15 mouse cellular contexts compared by ENCODE assay signal in the genomic region with DNA sequence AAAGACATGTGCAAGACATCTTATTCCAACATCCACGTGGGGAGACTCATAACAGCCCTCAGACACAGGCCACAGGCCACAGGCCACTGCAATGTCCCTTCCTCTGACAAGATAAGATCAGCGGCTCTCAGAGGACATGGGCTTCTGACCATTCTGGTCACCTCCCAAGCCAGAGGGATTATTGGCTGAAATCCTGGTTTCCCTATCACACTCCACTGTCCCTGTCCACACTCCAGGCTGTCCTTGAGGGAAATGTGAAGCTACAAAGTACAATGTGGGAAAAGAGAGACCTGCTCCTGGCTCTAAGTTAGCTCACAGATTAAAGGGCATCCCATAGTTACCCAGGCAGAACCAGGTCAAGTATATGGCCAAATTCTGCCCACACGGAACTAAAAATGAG.
DNase-seq lines count a peak whose midpoint lies in the region; ATAC-seq lines count a peak whose summit lies in the region.
"Had no signal": no experiment of that assay in that cellular context is flagged by ENCODE, and none has a peak within 500 bp of the region (broad histone marks: within the 10 kb centered on the region; RNA-seq: fewer than 3 reads in every experiment).

No protein-coding gene starts in this region.

- H3K9ac ChIP-seq in hindbrain, embryonic 15.5 days, result no peak overlapping the region
- no peak overlapping the region for H3K9ac ChIP-seq in hindbrain, embryonic 14.5 days
- H3K9ac ChIP-seq: stomach, embryonic 15.5 days had no signal

- H3K27me3 ChIP-seq in hindbrain, embryonic 15.5 days, result no peaks in the 10 kb centered on the region
- H3K27me3 ChIP-seq in hindbrain, embryonic 14.5 days (ENCODE audit: control insufficient read depth, insufficient read depth, low read length), result no peaks in the 10 kb centered on the region
- H3K27me3 ChIP-seq: stomach, embryonic 15.5 days had no signal

- no peak for ATAC-seq in hindbrain, embryonic 15.5 days (ENCODE audit: low FRiP score, low read depth)
- ATAC-seq in hindbrain, embryonic 14.5 days (ENCODE audit: low FRiP score), result no peak

- no peaks in the 10 kb centered on the region for H3K9me3 ChIP-seq in hindbrain, embryonic 15.5 days
- H3K9me3 ChIP-seq in hindbrain, embryonic 14.5 days (ENCODE audit: control insufficient read depth, low read length), result no peaks in the 10 kb centered on the region
- H3K9me3 ChIP-seq: stomach, embryonic 15.5 days had no signal

- no peak for DNase-seq in hindbrain, embryonic 14.5 days (ENCODE audit: low spot score)
- DNase-seq in MN1 (ENCODE audit: low spot score), result peak; percentile 16
- peak; percentile 45 for DNase-seq in brain, adult 2 months (ENCODE audit: low read depth, low spot score)
- peak; percentile 65 to 71 for DNase-seq in heart, postnatal 10 days
- no peak for DNase-seq in adrenal gland, adult (ENCODE audit: inconsistent age in 2 of 2, low spot score in 1 of 2)
- no peak for DNase-seq in urinary bladder, adult 2 months (ENCODE audit: low spot score)
- DNase-seq: gastrocnemius, postnatal 36 days; layer of hippocampus, postnatal 36 days; liver; lung, adult 2 months; lung, postnatal 36 days; right cerebral cortex, adult 18-20 months; thymus, postnatal 25 days had no signal

- WGBS in hindbrain, embryonic 15.5 days, result 81% methylated on average over 3 of the region's 3 CpGs
- WGBS in hindbrain, embryonic 14.5 days, result 84% methylated on average over 3 of the region's 3 CpGs

- H3K4me2 ChIP-seq in hindbrain, embryonic 15.5 days, result no peak overlapping the region
- no peak overlapping the region for H3K4me2 ChIP-seq in hindbrain, embryonic 14.5 days (replicated peaks)
- H3K4me2 ChIP-seq: stomach, embryonic 15.5 days had no signal

- no peak overlapping the region for H3K4me3 ChIP-seq in hindbrain, embryonic 15.5 days
- H3K4me3 ChIP-seq in hindbrain, embryonic 14.5 days (replicated peaks; ENCODE audit: low read length), result no peak overlapping the region
- H3K4me3 ChIP-seq: stomach, embryonic 15.5 days had no signal

- H3K27ac ChIP-seq in hindbrain, embryonic 15.5 days (replicated peaks), result 0 out of 2 replicates have a peak overlapping the region, but pooled peaks have one; percentile 15
- H3K27ac ChIP-seq in hindbrain, embryonic 14.5 days, result no peak overlapping the region
- H3K27ac ChIP-seq: stomach, embryonic 15.5 days had no signal

- H3K36me3 ChIP-seq in hindbrain, embryonic 15.5 days, result no peaks in the 10 kb centered on the region
- no peaks in the 10 kb centered on the region for H3K36me3 ChIP-seq in hindbrain, embryonic 14.5 days (replicated peaks; ENCODE audit: control insufficient read depth, insufficient read depth)
- H3K36me3 ChIP-seq: stomach, embryonic 15.5 days had no signal

- intact Hi-C loops in heart, postnatal 10 days (cut with DNase I), result no loop called here

- no peaks in the 10 kb centered on the region for H3K4me1 ChIP-seq in hindbrain, embryonic 15.5 days (replicated peaks)
- no peaks in the 10 kb centered on the region for H3K4me1 ChIP-seq in hindbrain, embryonic 14.5 days (replicated peaks; ENCODE audit: control insufficient read depth, insufficient read depth, low read length)
- H3K4me1 ChIP-seq: stomach, embryonic 15.5 days had no signal

Comparison
In these comparisons a context has a peak if more than half of its experiments do, and no peak if none do; other contexts are left out.
1. DNase-seq: peak in MN1 (single experiment), brain, adult 2 months (single experiment) and heart, postnatal 10 days (2 of 2); none in hindbrain, embryonic 14.5 days (single experiment), adrenal gland, adult (0 of 2) and urinary bladder, adult 2 months (single experiment).